Mouse (Mus musculus): ENCODE measurements around the gene Rtn3. TPM values are rescaled to one million over a fixed set of nuclear protein-coding genes. Genes with fewer than 3 reads are reported as not detected.
"Not testable (repeated sequence)": the region's sequence is repeated elsewhere in the genome, so short reads cannot be mapped to it uniquely, and the experiment has no call there.

The Rtn3 gene
- total RNA-seq, 2 experiments from 2014 or later: 70.9 to 79.7 TPM

- peak; percentile 94 to 96 for DNase-seq
These were observed 59.9 kb downstream of the Rtn3 start for GRCm38 (mm10) chr19:7423028-7423655.

- peak in 1 of 2 experiments; percentile 7 for DNase-seq
These were observed 60.4 kb downstream of the Rtn3 start for GRCm38 (mm10) chr19:7422656-7423027.

GRCm38 (mm10) chr19:7421602-7422591 lies 61.2 kb downstream of the Rtn3 start:
- DNase-seq: peak; percentile 40 to 55

- peak in 1 of 2 experiments; percentile 11 for DNase-seq
These were observed 62.1 kb downstream of the Rtn3 start for GRCm38 (mm10) chr19:7420841-7421601.

GRCm38 (mm10) chr19:7420108-7420507 lies 63.0 kb downstream of the Rtn3 start:
- no peak for DNase-seq

- DNase-seq: peak; percentile 29 to 35
These were observed 63.9 kb downstream of the Rtn3 start for GRCm38 (mm10) chr19:7419134-7419533.

- DNase-seq: peak; percentile 86 to 87
These were observed 64.9 kb downstream of the Rtn3 start for GRCm38 (mm10) chr19:7417911-7418849.

- peak; percentile 87 to 90 for DNase-seq
These were observed 66.0 kb downstream of the Rtn3 start, which contains the start of gene 2700081O15Rik for GRCm38 (mm10) chr19:7416834-7417735. 2700081O15Rik (plus strand) TSS chr19:7417625.

GRCm38 (mm10) chr19:7415916-7416833 lies 66.9 kb downstream of the Rtn3 start:
- peak; percentile 23 to 32 for DNase-seq

- no peak for DNase-seq
These were observed 70.7 kb downstream of the Rtn3 start for GRCm38 (mm10) chr19:7412361-7412760.

GRCm38 (mm10) chr19:7404623-7405229 lies 78.4 kb downstream of the Rtn3 start:
- no peak for DNase-seq

GRCm38 (mm10) chr19:7400635-7401034 lies 82.4 kb downstream of the Rtn3 start:
- peak; percentile 48 to 76 for DNase-seq

- not testable (repeated sequence) for DNase-seq
These were observed 84.2 kb downstream of the Rtn3 start for GRCm38 (mm10) chr19:7398898-7399297.

- peak in 1 of 2 experiments; percentile 29 for DNase-seq
These were observed 85.9 kb downstream of the Rtn3 start for GRCm38 (mm10) chr19:7396867-7397826.

GRCm38 (mm10) chr19:7388488-7388887 lies 94.6 kb downstream of the Rtn3 start:
- no peak for DNase-seq

- DNase-seq: no peak
These were observed 97.0 kb downstream of the Rtn3 start for GRCm38 (mm10) chr19:7386042-7386441.

All from heart, adult 18-20 months (tissue).